Mouse (Mus musculus) lung, adult 2 months (tissue): Measurements from ENCODE around the gene Fosl2. TPM values are rescaled to one million over a fixed set of nuclear protein-coding genes. Genes with fewer than 3 reads are reported as not detected.

ENCODE experiments used
- DNase-seq: peaks from one replicate; pipeline ENCODE4 v3.0.0; 2022
- H3K4me1 ChIP-seq: fragments of 200-500 bp; 2 replicates; pipeline ENCODE4 v1.6.1; 2011; ENCODE audit warnings: low read length; ENCODE audit not compliant: control insufficient read depth, insufficient read depth
- H3K4me3 ChIP-seq: fragments of 200-500 bp; replicated peaks from 2 replicates; pipeline ENCODE3; 2011; ENCODE audit warnings: low read depth, mild to moderate bottlenecking, control low read depth, low read length; ENCODE audit errors: extremely low read depth
- CTCF ChIP-seq: fragments of 200-500 bp; IDR thresholded peaks from 2 replicates; pipeline ENCODE4 v1.5.1; 2011; ENCODE audit warnings: mild to moderate bottlenecking, low read length, control low read depth; ENCODE audit not compliant: insufficient read depth
- POLR2A ChIP-seq: fragments of 200-500 bp; IDR thresholded peaks from 2 replicates; pipeline ENCODE4 v1.6.1; 2011; ENCODE audit warnings: low read depth, mild to moderate bottlenecking, control low read depth, low read length, borderline replicate concordance; ENCODE audit errors: extremely low read depth
- WGBS: fragments of 180-500 bp; shearing (Covaris S2); methylation state at CpG from one replicate; pipeline ENCODE4 v1.1.7; 2018; 5-methylcytosine and 5-hydroxymethylcytosine counted together
- polyA plus RNA-seq: library from polyadenylated mRNA; depleted of rRNA; stranded (reverse); fragments of >200 nt; gene quantifications from 2 replicates; pipeline ENCODE4 v1.2.3, GENCODE M21; 2012; rRNA removed

Fosl2 gene
- polyA plus RNA-seq, 1 experiment: 22.6 TPM

- TF ChIP-seq POLR2A: no peak
- no peak for TF ChIP-seq CTCF
- no peak for DNase-seq
- H3K4me3 ChIP-seq: no peak overlapping the region
- WGBS: 51% methylated on average over 4 of the region's 4 CpGs
- no peaks in the 10 kb centered on the region for H3K4me1 ChIP-seq
Observed at GRCm38 (mm10) chr5:32194236-32194635, 58.6 kb downstream of the Fosl2 start.

GRCm38 (mm10) chr5:32195857-32196609, 60.4 kb downstream of the Fosl2 start:
- 48% methylated on average over 12 of the region's 12 CpGs for WGBS
- Histone ChIP-seq H3K4me3 (no peak overlapping the region), H3K4me1 (no peaks in the 10 kb centered on the region)
- TF ChIP-seq CTCF (no peak), POLR2A (no peak)
- no peak for DNase-seq

- no peak overlapping the region for H3K4me3 ChIP-seq
- TF ChIP-seq POLR2A (no peak), CTCF (peak; percentile 95)
- WGBS: 11% methylated on average over 4 of the region's 4 CpGs
- DNase-seq: peak; percentile 92
- H3K4me1 ChIP-seq: no peaks in the 10 kb centered on the region
Observed at GRCm38 (mm10) chr5:32197698-32198097, 62.1 kb downstream of the Fosl2 start.

GRCm38 (mm10) chr5:32199136-32199535, 63.5 kb downstream of the Fosl2 start:
- Histone ChIP-seq H3K4me3 (no peak overlapping the region), H3K4me1 (no peaks in the 10 kb centered on the region)
- DNase-seq: no peak
- no peak for TF ChIP-seq POLR2A
- TF ChIP-seq CTCF: no peak
- WGBS: 70% methylated on average over 3 of the region's 3 CpGs

GRCm38 (mm10) chr5:32199594-32199993, 64.0 kb downstream of the Fosl2 start:
- WGBS: 89% methylated on average over 3 of the region's 3 CpGs
- H3K4me3 ChIP-seq: no peak overlapping the region
- TF ChIP-seq POLR2A (no peak), CTCF (no peak)
- H3K4me1 ChIP-seq: no peaks in the 10 kb centered on the region
- DNase-seq: no peak

- WGBS: 74% methylated on average over 4 of the region's 4 CpGs
Observed at GRCm38 (mm10) chr5:32204653-32205052, 69.1 kb downstream of the Fosl2 start.

GRCm38 (mm10) chr5:32206726-32207125, 71.1 kb downstream of the Fosl2 start:
- Histone ChIP-seq H3K4me3 (no peak overlapping the region), H3K4me1 (no peaks in the 10 kb centered on the region)
- DNase-seq: no peak
- 70% methylated on average over 2 of the region's 2 CpGs for WGBS
- TF ChIP-seq POLR2A (no peak), CTCF (no peak)

More at GRCm38 (mm10) chr5:32204653-32205052, 69.1 kb downstream of the Fosl2 start:
- Histone ChIP-seq H3K4me1 (no peaks in the 10 kb centered on the region), H3K4me3 (no peak overlapping the region)
- DNase-seq: no peak
- TF ChIP-seq CTCF (peak; percentile 72), POLR2A (no peak)

Other genes with a start within 250 kb of the Fosl2 start
- gene Plb1, start 96.9 kb downstream of the Fosl2 start, polyA plus RNA-seq: 8.2 and 16.0 TPM in 2 replicates